Mouse (Mus musculus): ENCODE measurements around the gene Sobp. TPM values are rescaled to one million over a fixed set of nuclear protein-coding genes. Genes with fewer than 3 reads are reported as not detected.

The Sobp gene
- total RNA-seq (2021): 10 to 100 TPM; 21.6 to 28.6 TPM
- long read RNA-seq, experiment 1, full-length matches to known transcripts: 1 of 13 reads
- long read RNA-seq, experiment 1, partial matches to known transcripts: 2 of 13 reads
- long read RNA-seq, experiment 1, other reads (novel, unspliced or antisense): 10 of 13 reads
- long read RNA-seq, experiment 2, partial matches to known transcripts: 4 of 8 reads
- long read RNA-seq, experiment 2, other reads (novel, unspliced or antisense): 3 of 8 reads

DNA sequence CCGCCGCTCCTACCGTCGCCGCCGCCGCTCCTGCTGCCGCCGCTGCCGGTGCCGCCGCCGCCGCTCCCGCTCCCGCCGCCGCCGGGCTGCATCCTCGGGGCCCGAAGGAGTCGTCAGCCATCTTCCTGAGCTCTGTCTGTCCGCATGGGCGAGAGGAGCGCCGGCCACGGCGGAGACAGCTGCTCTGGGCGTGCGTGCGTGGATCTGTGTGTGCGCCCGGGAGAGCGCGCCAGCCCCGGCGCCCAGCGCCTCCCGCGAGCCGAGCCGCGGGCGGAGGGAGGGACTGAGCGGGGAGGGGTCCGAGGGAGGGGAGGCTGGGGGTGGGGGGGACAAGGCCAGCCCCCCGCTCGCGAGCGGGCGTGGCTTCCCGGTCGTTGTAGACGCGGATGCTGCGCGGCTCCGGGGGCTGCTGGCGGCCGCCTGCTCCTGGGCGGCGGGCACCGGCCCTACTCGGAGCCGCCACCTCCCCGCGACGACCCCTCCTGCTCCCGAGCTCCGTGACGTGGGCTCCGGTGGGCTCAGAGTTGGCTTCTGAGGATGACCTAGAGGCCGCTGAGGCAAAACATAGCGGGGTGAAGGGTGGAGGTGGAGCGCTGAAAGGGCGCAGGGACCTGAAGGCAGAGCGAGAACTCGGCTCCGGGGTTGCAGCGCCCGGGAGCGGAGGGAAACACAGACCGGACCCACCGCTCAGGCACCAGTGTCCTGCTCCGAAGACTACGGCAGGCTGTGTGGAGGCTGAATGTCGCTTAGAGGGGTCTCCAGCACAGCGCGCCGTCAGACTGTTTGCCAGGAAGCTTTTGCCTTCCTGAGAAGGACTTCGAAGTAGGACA lies at the start of gene Sobp, which contains the start of gene 9030612E09Rik:
Sobp (minus strand) TSS at position 205 of the 830 bp plus-strand sequence.
9030612E09Rik (plus strand) TSS at position 379 of the 830 bp plus-strand sequence.
- DNase-seq: peak; percentile 72

DNA sequence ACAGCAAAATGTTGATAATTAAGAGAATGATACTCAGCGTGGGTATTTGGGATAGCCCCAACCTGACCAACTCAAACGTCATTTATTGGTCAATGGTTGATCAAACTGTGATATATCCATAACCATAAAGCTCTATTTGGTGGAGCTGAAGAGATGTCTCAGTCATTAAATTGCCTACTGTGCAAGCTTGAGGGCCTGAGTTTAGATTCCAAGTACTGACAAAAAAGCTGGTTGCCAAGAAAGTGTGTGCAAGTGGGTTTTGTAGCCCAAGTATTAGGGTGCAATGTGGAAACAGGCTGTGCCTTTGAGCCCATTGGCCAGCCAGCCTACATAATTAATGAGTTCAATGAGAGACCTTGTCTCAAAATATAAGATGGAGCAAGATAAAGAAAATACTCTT lies 49.1 kb upstream of the Sobp start:
- DNase-seq: no peak

DNA sequence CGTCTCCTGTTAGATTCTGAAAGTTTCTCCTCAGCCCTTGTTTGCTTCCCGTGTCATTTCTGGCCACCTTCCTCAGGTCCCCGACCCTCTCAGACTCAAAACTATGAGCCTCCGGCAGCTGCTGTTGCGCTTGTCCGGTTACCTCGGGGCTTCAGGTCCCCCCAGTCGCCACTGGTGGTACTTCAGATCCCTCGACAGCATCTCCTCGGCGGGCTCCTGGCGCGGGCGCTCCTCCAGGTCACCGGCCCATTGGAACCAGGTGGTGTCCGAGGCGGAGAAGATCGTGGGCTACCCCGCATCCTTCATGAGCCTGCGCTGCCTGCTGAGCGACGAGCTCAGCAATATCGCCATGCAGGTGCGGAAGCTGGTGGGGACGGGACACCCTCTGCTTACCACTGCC lies 47.3 kb upstream of the Sobp start:
- peak; percentile 27 for DNase-seq

DNA sequence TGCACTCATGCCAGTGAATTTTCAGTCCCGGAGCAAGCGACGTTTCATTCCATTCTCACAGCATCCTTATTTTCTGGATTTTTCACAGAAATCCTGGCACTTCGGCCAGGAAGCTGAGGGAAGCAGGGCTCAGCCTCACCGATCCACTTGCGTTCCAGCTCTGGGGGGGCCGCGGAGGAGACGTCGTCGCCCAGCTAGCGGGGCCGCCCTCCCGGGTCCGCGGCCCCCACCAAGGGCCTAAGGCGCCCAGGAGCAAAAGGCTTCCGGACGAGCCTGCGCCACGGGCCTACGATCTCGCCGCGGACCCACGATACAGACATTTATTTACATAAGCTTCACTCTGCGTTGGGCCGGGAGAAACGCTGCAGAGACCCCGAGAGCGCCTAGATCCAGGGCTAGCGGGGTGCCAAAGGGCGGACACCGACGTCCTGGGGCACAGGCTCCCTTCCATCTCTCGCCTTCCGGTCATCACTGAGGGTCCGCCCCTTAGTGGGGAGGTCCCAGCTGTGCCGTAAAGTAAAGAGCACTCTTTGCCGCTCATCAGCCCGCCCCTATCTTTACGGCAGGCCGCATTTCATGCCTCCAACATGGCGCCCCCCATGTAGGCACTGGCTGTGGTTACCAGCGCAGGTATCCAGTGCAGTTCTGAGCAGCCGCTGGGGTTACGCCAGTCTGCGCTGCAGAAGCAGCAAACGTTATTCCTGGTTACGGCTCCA lies 46.7 kb upstream of the Sobp start, which contains the start of gene Pdss2:
Pdss2 (plus strand) TSS at position 577 of the 716 bp plus-strand sequence.
- peak; percentile 86 for DNase-seq

DNA sequence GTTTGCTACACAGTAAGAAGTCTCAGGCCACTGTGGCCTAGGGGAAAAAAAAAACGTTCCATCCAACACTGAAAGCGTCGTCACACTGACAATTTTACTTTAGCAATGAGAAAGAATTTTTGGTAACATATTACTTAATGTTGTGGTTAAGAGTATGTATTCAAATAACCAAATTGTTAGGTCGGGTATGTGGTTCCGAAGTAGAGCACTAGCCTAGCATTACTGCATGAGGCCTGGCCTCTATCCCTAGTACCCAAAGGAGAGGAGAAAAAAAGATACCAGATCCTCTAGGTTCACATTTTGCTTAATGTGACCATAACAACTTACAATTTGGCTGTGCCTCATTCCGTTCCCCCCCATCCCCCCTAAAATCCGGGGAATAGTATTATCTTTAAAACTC lies 46.1 kb upstream of the Sobp start:
- no peak for DNase-seq

DNA sequence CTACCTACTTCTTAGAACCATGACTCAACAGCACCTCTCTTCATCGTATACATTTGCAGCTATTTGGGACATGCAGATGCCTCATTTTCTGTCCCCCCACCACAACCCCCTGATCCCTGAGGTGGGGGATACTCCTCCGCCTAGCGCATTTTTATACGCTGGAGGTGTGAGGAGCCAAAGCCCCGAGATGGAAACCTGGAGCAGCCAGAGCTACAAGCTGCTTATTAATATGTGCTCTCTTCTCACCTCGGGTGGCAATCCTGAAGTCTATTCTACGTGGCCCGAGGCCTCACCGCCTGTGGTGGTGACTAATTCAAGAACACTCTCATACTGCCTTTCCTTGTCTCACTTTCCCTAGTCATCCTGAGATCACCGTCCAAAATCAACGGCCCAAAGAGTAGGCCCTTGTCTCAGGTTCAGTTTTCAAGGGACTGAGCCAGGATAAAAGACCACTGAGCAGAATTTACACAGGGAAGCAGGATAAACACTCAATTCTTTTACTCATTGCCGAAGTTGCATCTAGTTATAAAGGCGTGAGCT lies 43.1 kb upstream of the Sobp start:
- no peak for DNase-seq

DNA sequence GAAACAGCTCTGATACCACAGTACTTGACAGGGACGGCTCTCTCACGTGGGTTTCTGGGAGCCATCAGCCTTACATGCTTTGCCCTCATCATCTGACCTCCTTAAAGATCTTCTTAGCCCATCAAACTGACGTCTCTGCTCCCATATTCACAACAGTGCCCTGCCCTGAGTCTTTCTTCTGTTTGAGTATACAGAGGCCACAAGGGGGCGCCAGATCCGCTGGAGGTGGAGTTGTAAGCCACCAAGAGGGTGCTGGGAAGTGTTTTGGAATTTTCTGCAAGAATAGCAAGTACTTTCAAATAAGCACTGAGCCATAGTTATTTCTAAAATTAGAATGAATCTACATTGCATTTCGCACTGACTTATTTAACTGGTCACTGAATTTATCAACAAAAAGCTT lies 37.5 kb upstream of the Sobp start:
- DNase-seq: peak; percentile 45

DNA sequence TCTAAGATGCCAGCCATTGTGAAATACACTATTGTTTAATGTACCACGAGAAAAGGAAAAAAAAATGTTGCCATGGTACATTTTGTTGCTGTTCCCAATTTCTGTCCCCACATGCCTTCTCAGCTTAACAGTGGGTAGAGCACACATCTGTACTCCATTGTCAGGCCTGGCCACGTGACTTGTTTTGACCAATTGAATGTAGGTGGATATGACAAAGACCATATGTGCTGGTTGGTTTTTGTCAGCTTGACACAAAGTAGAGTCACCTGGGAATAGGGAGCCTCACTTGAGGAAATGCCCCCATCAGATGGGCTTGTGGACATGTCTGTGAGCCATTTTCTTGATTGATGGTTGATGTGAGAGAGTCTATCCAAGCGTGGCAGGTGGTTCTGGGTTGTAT lies 29.5 kb upstream of the Sobp start:
- no peak for DNase-seq

DNA sequence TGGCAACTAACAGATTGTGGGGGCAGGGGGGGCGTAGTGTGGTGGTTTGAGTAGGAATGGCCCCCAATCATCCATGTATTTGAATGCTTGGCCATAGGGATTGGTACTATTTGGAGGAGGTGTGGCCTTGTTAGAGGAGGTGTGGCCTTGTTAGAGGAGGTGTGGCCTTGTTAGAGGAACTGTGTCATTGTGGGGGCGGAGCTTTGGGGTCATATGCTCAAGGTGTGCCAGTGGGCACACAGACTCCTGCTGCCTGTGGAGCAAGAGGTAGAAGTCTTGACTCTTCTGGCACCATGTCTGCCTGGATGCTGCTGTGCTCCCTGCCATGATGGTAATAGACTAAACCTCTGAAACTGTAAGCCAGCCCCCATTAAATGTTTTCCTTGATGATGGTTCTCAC lies 25.9 kb upstream of the Sobp start:
- no peak for DNase-seq

DNA sequence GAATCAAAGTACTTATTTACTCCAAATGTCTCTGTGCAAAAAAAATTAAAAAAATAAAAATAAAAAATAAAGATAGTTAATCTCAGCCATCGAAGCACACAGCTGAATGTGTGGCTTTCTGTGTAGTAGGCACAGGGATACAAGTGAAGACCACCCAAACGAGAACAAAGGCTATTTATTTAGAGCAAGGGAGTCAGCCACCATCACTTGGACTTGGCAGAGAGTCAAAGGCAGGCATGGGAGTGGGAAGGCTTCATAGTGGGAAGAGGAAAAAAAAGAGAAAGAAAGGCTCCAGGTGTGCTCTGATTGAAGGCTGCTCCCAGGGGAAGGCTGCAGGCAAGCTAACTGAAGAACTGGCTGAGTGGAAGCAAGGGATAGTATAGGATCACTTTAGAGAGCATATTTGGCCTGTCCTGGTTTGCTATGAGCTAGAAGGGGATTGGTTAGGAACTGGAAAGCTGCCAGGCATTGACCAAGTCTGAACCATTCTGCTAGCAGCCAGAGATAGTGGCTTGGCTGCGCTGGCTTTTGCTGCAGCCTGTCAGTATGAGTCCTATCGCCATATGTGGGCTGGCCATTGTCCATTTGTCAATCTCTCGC lies 6.1 kb upstream of the Sobp start:
- DNase-seq: no peak

DNA sequence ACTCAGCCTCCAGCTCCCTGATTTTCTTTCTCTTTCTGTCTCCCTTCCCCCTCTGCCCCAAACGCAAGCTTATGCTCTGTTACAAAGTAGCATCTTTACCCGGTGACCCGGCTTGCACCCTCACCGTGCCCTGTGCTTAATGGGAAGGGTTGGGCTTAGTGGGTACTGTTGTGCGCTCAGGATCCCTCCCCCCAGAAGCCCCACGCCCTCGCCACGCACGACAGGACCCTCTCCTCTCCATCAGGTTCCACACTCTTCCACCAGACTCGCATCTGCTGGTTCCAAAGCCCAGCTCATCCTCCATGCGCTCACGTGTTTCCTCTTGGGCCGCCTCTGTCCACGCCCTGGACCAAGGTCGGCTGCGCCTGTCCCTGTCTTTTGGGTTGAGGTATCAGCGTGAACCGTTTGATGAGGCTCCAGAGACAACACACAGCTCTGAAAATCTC lies 849 bp upstream of the Sobp start:
- DNase-seq: no peak

DNA sequence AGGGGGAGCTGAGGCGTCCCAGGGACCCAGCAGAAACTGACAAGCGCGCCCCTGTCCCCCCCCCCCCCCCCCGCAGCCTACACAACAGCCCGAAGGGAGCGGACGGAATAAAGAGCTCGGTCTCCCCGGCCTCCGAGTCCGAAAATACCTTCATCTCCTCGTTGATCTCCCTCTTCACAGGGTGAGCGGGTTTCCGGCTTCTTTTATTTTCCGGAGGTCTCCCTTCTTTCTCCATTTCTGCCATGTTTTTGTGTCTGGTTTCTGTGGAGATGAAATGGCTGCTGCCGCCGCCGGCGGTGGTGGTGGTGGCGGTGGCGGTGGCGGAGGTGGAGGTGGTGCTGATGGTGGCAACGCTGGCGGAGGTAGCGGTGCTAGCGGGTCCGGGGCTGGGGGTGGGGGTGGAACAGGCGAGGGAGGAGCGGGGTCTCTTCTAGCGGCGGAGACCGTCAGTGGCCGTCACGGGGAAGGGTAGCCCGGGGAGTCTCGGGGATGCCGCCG lies 453 bp downstream of the Sobp start:
- no peak for DNase-seq

DNA sequence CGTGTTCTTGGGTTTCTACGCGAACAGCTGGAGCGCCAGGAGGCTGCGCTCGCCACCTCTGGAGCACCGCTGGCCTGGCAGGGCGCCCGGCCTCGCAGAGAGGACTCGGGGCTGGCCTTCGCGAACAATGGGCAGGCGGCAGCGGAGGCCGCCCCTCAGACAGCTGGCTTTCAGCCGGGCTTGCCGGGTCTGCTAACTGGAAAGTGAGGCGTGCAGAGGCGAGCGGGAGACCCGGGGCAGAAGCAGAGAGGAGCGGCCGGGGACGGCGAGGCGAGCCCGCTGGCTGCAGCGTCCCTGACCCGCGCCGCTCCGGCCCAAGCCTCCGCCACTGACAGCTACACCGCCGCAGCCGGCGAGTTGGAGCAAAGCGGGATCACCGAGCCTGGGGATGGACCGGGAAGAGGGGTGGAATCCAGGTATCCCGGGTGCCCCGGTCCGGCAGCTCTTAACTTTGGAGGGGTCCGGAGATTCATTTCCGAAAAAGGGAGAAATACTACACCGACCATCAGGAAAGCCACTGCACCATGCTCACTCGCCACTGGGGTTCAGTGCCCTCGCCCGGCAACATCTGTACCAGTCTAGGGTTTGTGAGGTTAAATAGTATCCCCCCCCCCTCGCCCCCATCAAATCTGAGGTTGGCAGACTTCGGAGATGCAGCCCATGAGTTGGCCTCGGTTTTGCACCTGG lies 1.0 kb downstream of the Sobp start:
- peak; percentile 82 for DNase-seq

DNA sequence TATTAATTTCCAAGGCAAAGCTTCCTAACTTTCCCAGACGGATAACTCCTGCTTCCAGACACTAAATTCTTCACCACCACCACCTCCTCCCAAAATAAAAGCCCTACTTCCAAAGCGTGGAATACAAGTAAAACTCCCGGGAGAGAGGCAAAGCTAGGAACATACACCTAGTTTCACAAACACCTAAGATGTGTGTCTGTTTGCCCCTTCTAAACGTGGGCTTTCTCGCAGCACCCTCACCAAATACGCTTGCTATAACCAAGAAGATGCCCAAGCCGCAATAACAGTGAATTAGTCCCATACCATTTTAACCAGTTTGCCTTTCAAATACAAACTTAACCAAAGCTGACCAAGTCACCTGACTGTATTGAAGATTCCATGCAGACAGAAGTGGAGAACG lies 1.8 kb downstream of the Sobp start:
- no peak for DNase-seq

DNA sequence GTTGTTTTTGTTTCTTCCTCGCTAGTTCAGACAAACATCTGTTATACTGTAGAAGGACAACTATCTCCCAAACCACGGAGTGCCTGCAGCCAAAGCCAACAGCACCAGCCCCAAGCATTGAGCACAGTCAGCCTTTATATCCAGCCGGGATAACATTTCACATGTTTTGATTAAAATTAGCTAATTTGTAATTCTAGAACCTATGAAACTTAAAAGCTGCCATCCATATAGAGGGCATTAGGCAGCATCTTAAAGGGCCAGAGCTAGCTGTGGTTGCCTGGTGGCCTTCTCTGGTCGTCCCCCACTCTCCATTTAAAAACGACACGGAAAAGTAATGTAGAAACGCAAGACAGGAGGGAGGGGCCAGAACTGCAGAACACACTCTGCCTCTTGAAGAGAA lies 2.3 kb downstream of the Sobp start:
- no peak for DNase-seq

DNA sequence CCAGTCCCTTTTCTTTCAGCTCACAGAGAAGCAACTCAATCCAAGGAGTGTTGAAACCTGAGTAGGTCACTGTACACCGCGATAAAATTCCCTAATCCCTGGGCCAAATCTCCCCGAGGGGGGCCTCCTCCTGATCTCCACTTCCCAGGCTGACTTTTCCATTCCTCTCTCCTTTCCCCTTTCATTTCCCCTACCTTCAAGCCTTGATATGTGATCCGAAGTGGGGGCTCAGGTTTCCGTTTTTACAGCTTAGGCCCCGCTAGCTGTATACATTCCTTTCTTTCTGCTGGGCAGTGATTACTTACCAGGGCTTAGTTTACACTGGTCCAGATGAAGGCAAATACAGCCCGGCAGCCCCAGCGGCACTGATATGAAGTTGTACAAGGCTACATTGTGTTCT lies 3.2 kb downstream of the Sobp start:
- no peak for DNase-seq

DNA sequence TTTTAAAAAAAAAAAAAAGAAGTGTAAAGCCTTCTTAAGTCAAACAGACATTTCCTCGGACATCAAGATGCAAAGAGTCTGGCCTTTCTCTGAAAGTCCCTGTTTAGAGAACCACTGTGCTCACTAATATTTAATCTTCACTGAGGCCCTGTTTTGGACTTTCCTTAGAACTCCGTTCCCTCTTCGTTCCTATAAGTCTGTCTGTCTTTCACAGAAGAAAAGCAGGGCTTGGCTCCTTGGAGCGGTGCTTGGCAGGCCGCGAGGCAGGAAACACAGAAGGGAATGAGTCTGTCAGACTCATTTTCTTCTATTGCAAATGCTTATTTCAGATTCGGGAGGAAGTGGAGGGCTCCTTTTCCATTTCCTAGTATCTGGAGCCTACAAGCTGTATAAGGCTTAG lies 5.5 kb downstream of the Sobp start:
- DNase-seq: no peak

DNA sequence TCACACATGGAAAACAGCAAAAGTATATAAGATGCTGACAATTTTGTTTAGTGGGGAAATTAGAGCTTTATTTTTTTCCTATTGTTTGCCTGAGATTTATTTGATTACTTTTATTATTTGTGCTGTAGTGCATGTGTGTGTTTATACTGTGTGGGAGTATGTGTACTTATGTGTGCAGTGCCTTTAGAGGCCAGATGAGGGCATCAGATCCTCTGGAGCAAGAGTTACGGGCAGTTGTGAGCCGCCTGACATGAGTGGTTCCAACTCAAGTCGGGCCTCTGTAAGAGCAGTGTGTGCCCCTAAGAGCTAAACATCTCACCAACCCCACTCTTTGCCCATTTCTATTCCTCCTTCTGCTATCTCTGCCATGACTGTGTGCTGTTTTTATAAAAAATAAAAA lies 7.5 kb downstream of the Sobp start:
- DNase-seq: no peak

DNA sequence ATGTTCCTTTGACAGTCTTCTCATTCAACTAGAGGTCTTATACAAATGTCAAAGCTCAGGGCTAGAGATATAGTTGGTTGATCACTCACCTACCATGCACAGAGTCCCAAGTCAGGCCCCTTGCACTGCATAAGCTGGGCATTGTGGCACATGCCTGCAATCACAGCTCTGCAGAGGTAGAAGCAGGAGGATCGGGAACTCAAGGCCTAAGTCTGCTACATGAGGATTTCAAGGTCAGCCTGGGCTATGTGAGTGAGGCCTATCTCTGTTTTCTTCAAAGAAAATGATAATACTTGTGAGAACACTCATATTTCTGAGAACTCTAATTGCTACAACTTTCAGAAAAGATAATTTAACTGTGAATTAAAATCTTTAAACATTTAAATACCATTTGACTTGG lies 8.2 kb downstream of the Sobp start:
- DNase-seq: no peak

DNA sequence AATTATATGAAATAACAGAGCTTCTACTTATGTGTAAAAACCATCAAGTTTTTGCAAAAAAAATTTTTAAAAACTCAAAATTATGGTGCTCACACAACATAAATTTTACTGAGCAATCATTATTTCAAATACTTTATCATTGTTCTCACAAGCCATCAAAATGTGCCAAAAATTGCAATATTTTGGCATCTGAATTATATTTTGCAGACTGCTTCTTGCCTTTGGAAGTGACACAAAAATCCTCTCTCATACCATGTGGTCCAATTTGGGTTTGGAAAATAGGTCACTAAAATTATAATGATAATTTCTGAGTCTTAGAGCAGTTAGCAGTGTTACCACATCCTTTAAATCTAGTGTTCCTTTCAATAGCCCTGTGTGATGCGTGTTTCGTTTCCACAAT lies 9.9 kb downstream of the Sobp start:
- no peak for DNase-seq

DNA sequence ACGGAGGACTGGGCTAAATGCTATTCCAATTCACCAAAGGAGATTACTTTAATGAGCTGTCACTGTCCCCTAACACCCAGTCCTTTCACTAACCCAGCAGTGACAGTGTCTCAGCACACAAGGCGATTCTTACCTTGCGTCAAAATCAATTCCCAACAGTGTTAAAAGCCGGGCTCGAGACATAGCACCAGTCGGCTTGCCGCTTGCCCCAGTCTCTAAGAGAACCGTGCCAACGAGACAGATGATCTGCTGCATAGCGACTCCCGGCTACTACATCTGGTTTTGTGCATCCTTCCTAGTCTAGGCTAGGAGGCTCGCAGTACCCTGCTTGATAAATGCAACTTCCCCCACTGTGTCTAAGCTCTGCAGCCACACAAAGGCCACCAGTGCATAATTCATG lies 12.0 kb downstream of the Sobp start:
- no peak for DNase-seq

DNA sequence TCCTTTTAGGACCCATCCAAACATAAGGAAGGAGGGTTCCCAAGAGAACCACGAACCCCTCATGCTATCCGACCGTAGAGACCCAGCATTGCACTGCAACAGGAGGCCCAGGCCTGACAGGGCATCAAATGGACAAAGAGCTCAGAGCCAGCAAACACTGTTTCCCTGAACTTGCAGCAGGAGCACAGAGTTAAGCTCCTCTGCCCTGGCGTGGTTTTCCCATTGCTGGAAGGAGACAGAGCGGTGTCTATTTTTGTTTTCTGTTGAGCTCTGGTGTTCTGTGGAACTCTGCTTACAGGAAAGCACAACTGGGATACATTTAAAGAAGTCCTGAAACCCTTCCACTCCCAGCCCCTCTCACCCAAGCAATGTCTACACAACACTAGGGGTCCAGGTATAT lies 15.0 kb downstream of the Sobp start:
- DNase-seq: no peak
